Mouse (Mus musculus) embryonic facial prominence, embryonic 13.5 days (tissue): ENCODE measurements around the gene Faah. TPM values are rescaled to one million over a fixed set of nuclear protein-coding genes. Genes with fewer than 3 reads are reported as not detected.

Experiments
- ATAC-seq: fragments of 200-750 bp; cut with Nextera tagmentation; 2 replicates; pipeline ENCODE4 v1.8.0; 2017; ENCODE audit warnings: low read depth; ENCODE audit not compliant: insufficient number of reproducible peaks, insufficient read depth, low FRiP score, low TSS enrichment
- H3K27ac ChIP-seq: fragments of 300-500 bp; sonication (generic); 2 replicates; pipeline ENCODE4 v1.5.1; 2015; ENCODE audit warnings: moderate library complexity, mild to moderate bottlenecking, inconsistent platforms
- H3K27me3 ChIP-seq: fragments of 300-500 bp; sonication (generic); 2 replicates; pipeline ENCODE4 v1.6.1; 2015; ENCODE audit warnings: mild to moderate bottlenecking, inconsistent platforms
- H3K36me3 ChIP-seq: fragments of 300-500 bp; sonication (generic); 2 replicates; pipeline ENCODE4 v1.6.1; 2015; ENCODE audit warnings: mild to moderate bottlenecking, inconsistent platforms
- H3K4me1 ChIP-seq: fragments of 300-500 bp; sonication (generic); 2 replicates; pipeline ENCODE4 v1.6.1; 2015; ENCODE audit warnings: inconsistent platforms
- H3K4me2 ChIP-seq: fragments of 300-500 bp; sonication (generic); 2 replicates; pipeline ENCODE4 v1.6.1; 2015; ENCODE audit warnings: moderate library complexity, mild to moderate bottlenecking, inconsistent platforms
- H3K4me3 ChIP-seq: fragments of 300-500 bp; sonication (generic); 2 replicates; pipeline ENCODE4 v1.5.1; 2015; ENCODE audit warnings: mild to moderate bottlenecking, inconsistent platforms
- H3K9ac ChIP-seq: fragments of 300-500 bp; sonication (generic); 2 replicates; pipeline ENCODE4 v1.6.1; 2015; ENCODE audit warnings: mild to moderate bottlenecking, inconsistent platforms
- H3K9me3 ChIP-seq: fragments of 300-500 bp; sonication (generic); 2 replicates; pipeline ENCODE4 v1.6.1; 2016; ENCODE audit warnings: inconsistent platforms
- WGBS: fragments of 180-500 bp; shearing (Covaris S2); methylation state at CpG from one replicate; pipeline ENCODE4 v1.1.7; 2015; ENCODE audit warnings: mixed read lengths; 5-methylcytosine and 5-hydroxymethylcytosine counted together
- polyA plus RNA-seq: library from polyadenylated mRNA; unstranded; fragments of >200 nt; fragmentation: Nextera tagmentation; extraction: Ambion mirVana; gene quantifications from 2 replicates; pipeline ENCODE4 v1.2.1, GENCODE M21; 2015

Faah gene
- polyA plus RNA-seq, 1 experiment from 2014 or later = 2.1 TPM

GRCm38 (mm10) chr4:115940681-115941080 is 77.0 kb downstream of the Faah start:
- ATAC-seq = no peak
- H3K9ac ChIP-seq = no peak overlapping the region
- no peak overlapping the region for H3K27ac ChIP-seq
- H3K4me1 ChIP-seq = peaks cover 47% of the 10 kb centered on the region
- no peaks in the 10 kb centered on the region for H3K36me3 ChIP-seq
- H3K27me3 ChIP-seq = peaks cover 99% of the 10 kb centered on the region
- 6% methylated on average over 3 of the region's 3 CpGs for WGBS
- H3K4me3 ChIP-seq = no peak overlapping the region
- H3K4me2 ChIP-seq = no peak overlapping the region
- no peaks in the 10 kb centered on the region for H3K9me3 ChIP-seq

- under 1% methylated on average over 71 of the region's 71 CpGs for WGBS
- Histone ChIP-seq H3K4me3 (peak within 1 kb of the TSS; percentile 46), H3K27ac (no peak within 1 kb of the TSS; the same call in 1 of the 2 replicates), H3K36me3 (no peaks in the 10 kb centered on the region), H3K9ac (peak within 1 kb of the TSS; percentile 58), H3K9me3 (no peaks in the 10 kb centered on the region), H3K27me3 (peaks cover 99% of the 10 kb centered on the region), H3K4me2 (peak within 1 kb of the TSS; percentile 74), H3K4me1 (peaks cover 53% of the 10 kb centered on the region)
- peak; percentile 39; the same call in 1 of the 2 replicates for ATAC-seq
Observed at GRCm38 (mm10) chr4:115939295-115940102, 78.2 kb downstream of the Faah start, which contains the start of gene Dmbx1. Gene Dmbx1, minus strand, starts transcription at chr4:115939926.

GRCm38 (mm10) chr4:115938276-115939160 is 79.2 kb downstream of the Faah start:
- Histone ChIP-seq H3K36me3 (no peaks in the 10 kb centered on the region), H3K4me3 (peak overlapping the region; percentile 46), H3K27ac (no peak overlapping the region), H3K4me2 (peak overlapping the region; percentile 74), H3K9me3 (no peaks in the 10 kb centered on the region), H3K9ac (peak overlapping the region; percentile 58), H3K27me3 (peaks cover 99% of the 10 kb centered on the region), H3K4me1 (peaks cover 47% of the 10 kb centered on the region)
- WGBS = 1% methylated on average over 37 of the region's 37 CpGs
- ATAC-seq = no peak

- no peak overlapping the region for H3K9ac ChIP-seq
- H3K36me3 ChIP-seq = no peaks in the 10 kb centered on the region
- H3K9me3 ChIP-seq = no peaks in the 10 kb centered on the region
- no peak overlapping the region for H3K27ac ChIP-seq
- peaks cover 99% of the 10 kb centered on the region for H3K27me3 ChIP-seq
- H3K4me3 ChIP-seq = peak overlapping the region; percentile 46
- WGBS = 8% methylated on average over 19 of the region's 19 CpGs
- H3K4me1 ChIP-seq = peaks cover 47% of the 10 kb centered on the region
- ATAC-seq = no peak
- H3K4me2 ChIP-seq = peak overlapping the region; percentile 74
Observed at GRCm38 (mm10) chr4:115937061-115937976, 80.4 kb downstream of the Faah start.

GRCm38 (mm10) chr4:115936646-115937045 is 81.1 kb downstream of the Faah start:
- Histone ChIP-seq H3K9ac (no peak overlapping the region), H3K4me2 (peak overlapping the region; percentile 74), H3K36me3 (no peaks in the 10 kb centered on the region), H3K4me3 (peak overlapping the region; percentile 23), H3K27me3 (peaks cover 99% of the 10 kb centered on the region), H3K27ac (no peak overlapping the region), H3K9me3 (no peaks in the 10 kb centered on the region), H3K4me1 (peaks cover 47% of the 10 kb centered on the region)
- no peak for ATAC-seq
- 2% methylated on average over 20 of the region's 20 CpGs for WGBS

GRCm38 (mm10) chr4:115935835-115936581 is 81.7 kb downstream of the Faah start:
- H3K9ac ChIP-seq = no peak overlapping the region
- peak overlapping the region; percentile 23 for H3K4me3 ChIP-seq
- peaks cover 99% of the 10 kb centered on the region for H3K27me3 ChIP-seq
- ATAC-seq = no peak
- no peaks in the 10 kb centered on the region for H3K9me3 ChIP-seq
- peak overlapping the region; percentile 74 for H3K4me2 ChIP-seq
- WGBS = 3% methylated on average over 36 of the region's 36 CpGs
- H3K36me3 ChIP-seq = no peaks in the 10 kb centered on the region
- H3K4me1 ChIP-seq = peaks cover 47% of the 10 kb centered on the region
- H3K27ac ChIP-seq = no peak overlapping the region

- peaks cover 92% of the 10 kb centered on the region for H3K27me3 ChIP-seq
- 74% methylated on average over 13 of the region's 13 CpGs for WGBS
- no peak overlapping the region for H3K9ac ChIP-seq
- no peaks in the 10 kb centered on the region for H3K9me3 ChIP-seq
- H3K4me1 ChIP-seq = peaks cover 16% of the 10 kb centered on the region
- no peak for ATAC-seq
- no peak overlapping the region for H3K4me2 ChIP-seq
- no peak overlapping the region for H3K27ac ChIP-seq
- no peaks in the 10 kb centered on the region for H3K36me3 ChIP-seq
- H3K4me3 ChIP-seq = no peak overlapping the region
Observed at GRCm38 (mm10) chr4:115931556-115932088, 86.1 kb downstream of the Faah start.

GRCm38 (mm10) chr4:115927637-115928036 is 90.1 kb downstream of the Faah start:
- Histone ChIP-seq H3K36me3 (no peaks in the 10 kb centered on the region), H3K9ac (no peak overlapping the region), H3K27me3 (peaks cover 62% of the 10 kb centered on the region), H3K4me2 (no peak overlapping the region), H3K9me3 (no peaks in the 10 kb centered on the region), H3K4me1 (no peaks in the 10 kb centered on the region; the same call in 1 of the 2 replicates), H3K27ac (no peak overlapping the region), H3K4me3 (no peak overlapping the region)
- 56% methylated on average over 7 of the region's 7 CpGs for WGBS
- ATAC-seq = no peak

GRCm38 (mm10) chr4:115923262-115923880 is 94.4 kb downstream of the Faah start:
- WGBS = 83% methylated on average over 16 of the region's 16 CpGs
- no peaks in the 10 kb centered on the region for H3K36me3 ChIP-seq
- H3K27me3 ChIP-seq = peaks cover 28% of the 10 kb centered on the region
- no peak for ATAC-seq
- H3K9me3 ChIP-seq = no peaks in the 10 kb centered on the region
- H3K4me1 ChIP-seq = no peaks in the 10 kb centered on the region; the same call in 1 of the 2 replicates
- no peak overlapping the region for H3K4me3 ChIP-seq
- no peak overlapping the region for H3K27ac ChIP-seq
- no peak overlapping the region for H3K4me2 ChIP-seq
- H3K9ac ChIP-seq = no peak overlapping the region

GRCm38 (mm10) chr4:115922688-115923087 is 95.0 kb downstream of the Faah start:
- Histone ChIP-seq H3K9me3 (no peaks in the 10 kb centered on the region), H3K9ac (no peak overlapping the region), H3K36me3 (no peaks in the 10 kb centered on the region), H3K27me3 (peaks cover 29% of the 10 kb centered on the region), H3K4me1 (no peaks in the 10 kb centered on the region; the same call in 1 of the 2 replicates), H3K4me2 (no peak overlapping the region), H3K27ac (no peak overlapping the region), H3K4me3 (no peak overlapping the region)
- no peak for ATAC-seq
- WGBS = 86% methylated on average over 5 of the region's 5 CpGs
